Comparison of ENCODE assay signal across 16 mouse cellular contexts in the genomic region with DNA sequence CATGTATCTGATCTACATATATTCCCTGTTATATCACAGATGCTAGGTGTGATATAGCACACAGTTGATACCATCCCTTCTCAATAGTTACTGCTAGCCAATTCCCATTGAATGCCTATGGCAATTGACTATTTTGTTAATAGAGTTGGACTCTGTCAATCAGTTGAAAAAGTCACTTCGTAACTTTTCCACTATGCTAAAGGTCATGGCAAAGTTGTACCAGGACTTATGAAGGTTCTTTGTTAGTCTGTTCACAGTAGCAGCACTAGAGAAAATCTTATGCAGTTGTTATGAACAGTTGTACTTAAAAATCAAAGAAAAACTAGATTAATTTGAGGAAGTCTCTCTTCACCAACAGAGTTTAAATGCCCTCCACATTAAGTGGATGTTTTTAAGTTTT.
"Had no signal": no experiment of that assay in that cellular context is flagged by ENCODE, and none has a peak within 500 bp of the region (broad histone marks: within the 10 kb centered on the region; RNA-seq: fewer than 3 reads in every experiment).

No protein-coding gene starts in this region.

- H3K9me3 ChIP-seq: neural tube, embryonic 13.5 days; neural tube, embryonic 15.5 days; stomach, embryonic 15.5 days had no signal

- H3K36me3 ChIP-seq: neural tube, embryonic 13.5 days; neural tube, embryonic 15.5 days; stomach, embryonic 15.5 days had no signal

- H3K4me3 ChIP-seq: neural tube, embryonic 13.5 days; neural tube, embryonic 15.5 days; stomach, embryonic 15.5 days had no signal

- H3K9ac ChIP-seq: neural tube, embryonic 13.5 days; neural tube, embryonic 15.5 days; stomach, embryonic 15.5 days had no signal

- H3K4me1 ChIP-seq: neural tube, embryonic 13.5 days; neural tube, embryonic 15.5 days; stomach, embryonic 15.5 days had no signal

- DNase-seq: retina, postnatal 1 day; right cerebral cortex, adult 18-20 months; right cerebral cortex, postnatal 14 days; right cerebral cortex, postnatal 25 days; right cerebral cortex, postnatal 4 days; spleen, adult 18-20 months; thymus, adult 18-20 months; thymus, adult 2 months; thymus, postnatal 14 days; thymus, postnatal 25 days; thymus, postnatal 36 days; thymus, postnatal 4 days had no signal

- H3K4me2 ChIP-seq: neural tube, embryonic 13.5 days; neural tube, embryonic 15.5 days; stomach, embryonic 15.5 days had no signal

- H3K27ac ChIP-seq: neural tube, embryonic 13.5 days; neural tube, embryonic 15.5 days; stomach, embryonic 15.5 days; stomach, postnatal 0 days had no signal

- H3K27me3 ChIP-seq: neural tube, embryonic 13.5 days; neural tube, embryonic 15.5 days; stomach, embryonic 15.5 days had no signal
